Mouse (Mus musculus) MN1 (cell line): ENCODE measurements around the gene Entr1.

Source experiments
- DNase-seq: peaks from one replicate; pipeline ENCODE4 v3.0.0-alpha.2; 2016; ENCODE audit warnings: low spot score

Entr1 gene

DNA sequence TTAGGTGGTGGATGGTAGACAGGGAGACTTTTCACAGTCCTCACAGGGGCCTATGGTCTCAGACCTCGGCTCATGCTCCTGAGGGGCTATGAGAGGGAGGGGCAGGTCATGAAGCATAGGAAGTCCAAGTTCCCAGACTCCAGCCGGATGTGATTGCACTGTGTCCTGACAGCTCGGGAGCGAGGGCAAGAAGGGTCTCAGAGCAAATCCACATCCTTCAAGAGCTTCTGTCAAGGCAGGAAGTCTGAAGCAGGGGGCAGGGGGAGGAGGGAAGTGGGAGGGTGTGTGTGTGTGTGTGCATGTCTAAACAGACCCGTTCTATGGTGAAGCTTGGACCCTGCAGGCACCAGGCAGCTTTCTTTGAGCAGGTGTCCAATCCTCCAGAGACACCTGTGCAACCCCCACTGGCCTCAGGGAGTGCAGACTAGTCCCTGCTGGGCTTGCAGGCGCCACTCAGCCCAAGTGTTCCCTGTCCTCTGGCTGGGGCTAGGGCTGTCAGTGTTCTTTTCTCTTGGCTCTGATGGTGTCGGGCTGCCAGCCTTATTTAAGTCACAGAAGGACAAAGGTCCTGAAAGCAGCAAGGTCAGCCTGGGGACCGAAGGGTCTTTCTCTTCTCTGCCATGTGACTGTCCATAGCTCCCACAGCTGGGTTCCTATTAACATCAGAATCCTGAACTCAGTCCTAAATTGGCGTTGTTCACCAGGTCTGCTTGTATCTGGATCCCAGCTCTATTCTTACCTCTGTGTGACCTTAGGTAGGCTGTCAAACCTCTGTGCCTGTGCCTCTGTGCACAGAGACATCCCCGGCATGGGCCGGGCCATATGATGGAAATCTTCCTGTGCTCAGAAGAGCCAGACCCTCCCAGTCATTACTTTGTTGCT lies 46.3 kb downstream of the Entr1 start:
- DNase-seq: no peak

DNA sequence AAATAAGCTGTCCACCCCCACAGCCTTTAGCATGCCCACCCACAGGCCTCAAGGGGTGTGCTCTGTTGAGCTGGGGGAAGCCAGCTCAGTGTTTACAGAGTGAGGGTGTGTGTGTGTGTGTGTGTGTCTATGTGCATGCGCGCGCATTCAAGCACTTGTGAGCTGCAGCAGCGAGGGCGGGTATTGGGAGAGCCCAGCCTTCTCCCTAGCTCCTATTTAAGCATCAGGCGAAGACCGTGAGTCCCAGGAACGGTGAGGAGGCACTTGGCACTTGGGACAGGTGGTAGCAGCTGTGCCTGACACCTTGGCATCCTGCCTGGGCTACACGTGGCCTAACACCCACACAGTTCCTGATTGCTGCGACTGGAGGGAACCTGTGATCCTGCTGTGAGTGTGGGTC lies 47.1 kb downstream of the Entr1 start:
- DNase-seq: peak; percentile 55

GRCm38 (mm10) chr2:26341510-26341981 lies 47.6 kb downstream of the Entr1 start:
- no peak for DNase-seq

- DNase-seq: no peak
These were observed 49.9 kb downstream of the Entr1 start for GRCm38 (mm10) chr2:26339204-26339551.

DNA sequence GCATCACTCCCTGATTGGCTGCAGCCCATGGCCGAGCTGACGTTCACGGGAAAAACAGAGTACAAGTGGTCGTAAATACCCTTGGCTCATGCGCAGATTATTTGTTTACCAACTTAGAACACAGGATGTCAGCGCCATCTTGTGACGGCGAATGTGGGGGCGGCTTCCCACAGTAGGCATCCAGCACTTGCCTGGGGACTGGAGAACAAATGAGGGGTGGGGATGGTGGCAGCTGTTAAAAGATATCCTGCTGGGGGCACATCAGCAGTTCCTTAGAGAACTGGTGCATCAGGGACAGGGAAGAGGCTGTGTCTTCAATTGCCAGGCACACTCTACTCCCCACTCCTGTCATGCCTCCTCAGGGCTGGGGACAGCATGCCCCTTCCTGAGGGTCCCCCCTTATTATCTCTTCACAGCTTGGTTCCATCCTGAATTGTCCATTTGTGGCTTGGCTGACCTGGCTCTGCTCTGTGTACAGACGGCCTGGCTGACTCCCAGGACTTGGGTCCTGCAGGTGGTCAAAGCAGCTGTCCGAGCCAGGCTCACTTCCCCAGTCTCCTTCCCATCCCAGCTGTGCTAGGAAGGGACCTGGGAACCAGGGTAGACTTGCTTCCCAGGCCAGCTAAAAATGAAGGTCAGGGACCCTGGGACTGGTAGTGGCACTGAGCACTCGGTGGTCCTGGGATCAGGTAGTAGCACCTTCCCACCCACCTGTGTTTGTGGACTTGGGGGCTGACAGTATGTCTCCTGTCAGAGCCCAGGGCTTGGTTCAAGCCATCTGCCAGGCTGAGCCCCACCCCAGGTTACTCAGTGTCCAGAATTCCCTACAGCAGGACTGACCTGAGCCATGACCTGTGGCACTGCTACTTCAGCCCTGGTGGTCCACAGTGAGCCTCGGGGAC lies 50.6 kb downstream of the Entr1 start:
- no peak for DNase-seq
